Mouse (Mus musculus) kidney, adult 9 months (tissue): ENCODE measurements around the gene Map2k5.

Experiments
- DNase-seq: peaks from one replicate; pipeline ENCODE4 v3.0.0; 2022

Map2k5 gene

GRCm38 (mm10) chr9:63122161-63122833 is 255.4 kb downstream of the Map2k5 start:
- peak; percentile 50 for DNase-seq

GRCm38 (mm10) chr9:63118385-63118784 is 259.3 kb downstream of the Map2k5 start:
- DNase-seq: no peak
